Mouse (Mus musculus) heart, adult 2 months (tissue): ENCODE data around the gene Mapk3. TPM values are rescaled to one million over a fixed set of nuclear protein-coding genes. Genes with fewer than 3 reads are reported as not detected.
"Not testable (repeated sequence)": the region's sequence is repeated elsewhere in the genome, so short reads cannot be mapped to it uniquely, and the experiment has no call there.

Experiments
- DNase-seq, 2 experiments: peaks; one replicate each; pipeline ENCODE4 v3.0.0; 2021
- H3K27ac ChIP-seq: fragments of 200-600 bp; 2 replicates; pipeline ENCODE4 v1.8.1; 2022
- H3K27me3 ChIP-seq: fragments of 200-500 bp; 2 replicates; pipeline ENCODE4 v1.6.1; 2012; ENCODE audit warnings: mild to moderate bottlenecking, low read length, inconsistent platforms, mixed read lengths; ENCODE audit not compliant: control insufficient read depth, insufficient read depth
- H3K36me3 ChIP-seq: fragments of 200-500 bp; 2 replicates; pipeline ENCODE4 v1.6.1; 2012; ENCODE audit warnings: low read length, inconsistent platforms; ENCODE audit not compliant: control insufficient read depth, insufficient read depth
- H3K4me1 ChIP-seq: fragments of 200-500 bp; 2 replicates; pipeline ENCODE4 v1.6.1; 2011; ENCODE audit warnings: low read length; ENCODE audit not compliant: control insufficient read depth, insufficient read depth
- H3K4me3 ChIP-seq: fragments of 200-600 bp; 2 replicates; pipeline ENCODE4 v1.8.1; 2022
- H3K79me2 ChIP-seq: fragments of 200-500 bp; replicated peaks from 2 replicates; pipeline ENCODE4 v1.6.1; 2012; ENCODE audit warnings: mild to moderate bottlenecking, inconsistent platforms, low read length, moderate library complexity, mixed read lengths; ENCODE audit not compliant: control insufficient read depth, insufficient read depth
- H3K9ac ChIP-seq: fragments of 200-500 bp; 2 replicates; pipeline ENCODE4 v1.6.1; 2012; ENCODE audit warnings: low read depth, mild to moderate bottlenecking, control low read depth, inconsistent platforms, low read length, mixed read lengths
- CTCF ChIP-seq: fragments of 200-600 bp; IDR thresholded peaks from 2 replicates; pipeline ENCODE4 v1.8.1; 2022; ENCODE audit warnings: antibody characterized with exemption, mild to moderate bottlenecking, moderate library complexity
- EP300 ChIP-seq: fragments of 200-500 bp; IDR thresholded peaks from 2 replicates; pipeline ENCODE4 v1.6.1; 2011; ENCODE audit warnings: low read depth, low read length, control low read depth; ENCODE audit not compliant: insufficient read depth
- POLR2A ChIP-seq: fragments of 200-500 bp; IDR thresholded peaks from 2 replicates; pipeline ENCODE4 v1.6.1; 2011; ENCODE audit warnings: mild to moderate bottlenecking, low read depth, low read length, control low read depth; ENCODE audit not compliant: insufficient read depth
- WGBS: fragments of 180-500 bp; shearing (Covaris S2); methylation state at CpG from one replicate; pipeline ENCODE4 v1.1.7; 2018; 5-methylcytosine and 5-hydroxymethylcytosine counted together
- intact Hi-C: fragments of 180-260 bp; cut with DNase I; formaldehyde crosslinking; loops from one replicate; pipeline ENCODE4 v1.15.1; 2025
- polyA plus RNA-seq: library from polyadenylated mRNA; depleted of rRNA; stranded (reverse); fragments of >200 nt; gene quantifications from 2 replicates; pipeline ENCODE4 v1.2.3, GENCODE M21; 2012
- total RNA-seq, 2 experiments: library from RNA; stranded (reverse); gene quantifications; 2 replicates each; pipeline ENCODE4 v1.2.3; 2021

Mapk3 gene
- total and polyA plus RNA-seq, 3 experiments, result 45.9 to 111 (median 53.1) TPM

- DNase-seq, result peak; percentile 95 to 98
- Histone ChIP-seq H3K27ac (peak within 1 kb of the TSS; percentile 99), H3K4me3 (peak within 1 kb of the TSS; percentile 84), H3K79me2 (peaks cover 5% of the 10 kb centered on the region), H3K27me3 (no peaks in the 10 kb centered on the region), H3K4me1 (peaks cover 12% of the 10 kb centered on the region), H3K9ac (peak within 1 kb of the TSS; percentile 97), H3K36me3 (peaks cover 5% of the 10 kb centered on the region)
- intact Hi-C loops, result loop anchor here (2.0 kb wide), 1 partner anchor 16 kb away; no protein-coding TSS in a partner anchor
- peak; percentile 84 for TF ChIP-seq POLR2A
- no peak for TF ChIP-seq CTCF
- 0 out of 2 replicates have a peak, but pooled peaks have one; percentile 61 for TF ChIP-seq EP300
- WGBS, result 1% methylated on average over 37 of the region's 37 CpGs
Observed at GRCm38 (mm10) chr7:126776598-126777057, 17.2 kb downstream of the Mapk3 start, which contains the start of gene Ypel3. Gene Ypel3, plus strand, starts transcription at chr7:126776955.

DNA sequence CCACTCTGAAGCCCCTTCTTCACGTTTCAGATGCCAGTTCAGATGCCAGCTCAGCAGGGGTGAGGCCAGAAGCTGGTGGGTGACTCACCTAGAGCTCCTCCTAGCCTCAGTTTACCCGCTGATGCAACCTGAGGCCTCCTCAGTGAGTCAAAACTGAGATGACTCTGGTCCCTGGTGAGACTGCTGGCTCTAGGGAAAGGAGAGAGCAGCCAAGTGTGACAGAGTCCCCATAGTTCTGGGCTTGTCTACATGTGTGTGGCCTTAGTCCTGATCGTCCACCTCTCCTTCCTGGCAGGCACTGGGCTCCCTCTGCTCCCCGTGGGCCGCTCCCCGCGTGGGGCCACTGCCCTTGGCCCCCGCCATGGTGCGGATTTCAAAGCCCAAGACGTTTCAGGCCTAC lies 18.1 kb downstream of the Mapk3 start:
- Histone ChIP-seq H3K36me3 (peaks cover 5% of the 10 kb centered on the region), H3K27ac (peak overlapping the region; percentile 99), H3K4me1 (peaks cover 12% of the 10 kb centered on the region), H3K4me3 (peak overlapping the region; percentile 84), H3K27me3 (no peaks in the 10 kb centered on the region), H3K79me2 (peaks cover 5% of the 10 kb centered on the region), H3K9ac (peak overlapping the region; percentile 97)
- DNase-seq, result peak; percentile 46 to 62
- intact Hi-C loops, result loop anchor here (2.0 kb wide), 1 partner anchor 17 kb away; no protein-coding TSS in a partner anchor
- TF ChIP-seq EP300, result no peak
- TF ChIP-seq POLR2A, result no peak
- no peak for TF ChIP-seq CTCF
- WGBS, result 32% methylated on average over 10 of the region's 10 CpGs

- peaks cover 5% of the 10 kb centered on the region for H3K36me3 ChIP-seq
- WGBS, result 86% methylated on average over 3 of the region's 3 CpGs
- H3K79me2 ChIP-seq, result peaks cover 5% of the 10 kb centered on the region
- H3K9ac ChIP-seq, result no peak overlapping the region; the same call in 1 of the 2 replicates
- peak overlapping the region; percentile 84 for H3K4me3 ChIP-seq
- peak overlapping the region; percentile 99; the same call in 1 of the 2 replicates for H3K27ac ChIP-seq
- peaks cover 12% of the 10 kb centered on the region for H3K4me1 ChIP-seq
- intact Hi-C loops, result no loop called here
- H3K27me3 ChIP-seq, result no peaks in the 10 kb centered on the region
- no peak for DNase-seq
- TF ChIP-seq CTCF (no peak), EP300 (no peak), POLR2A (no peak)
Observed at GRCm38 (mm10) chr7:126778147-126778546, 18.7 kb downstream of the Mapk3 start.

DNA sequence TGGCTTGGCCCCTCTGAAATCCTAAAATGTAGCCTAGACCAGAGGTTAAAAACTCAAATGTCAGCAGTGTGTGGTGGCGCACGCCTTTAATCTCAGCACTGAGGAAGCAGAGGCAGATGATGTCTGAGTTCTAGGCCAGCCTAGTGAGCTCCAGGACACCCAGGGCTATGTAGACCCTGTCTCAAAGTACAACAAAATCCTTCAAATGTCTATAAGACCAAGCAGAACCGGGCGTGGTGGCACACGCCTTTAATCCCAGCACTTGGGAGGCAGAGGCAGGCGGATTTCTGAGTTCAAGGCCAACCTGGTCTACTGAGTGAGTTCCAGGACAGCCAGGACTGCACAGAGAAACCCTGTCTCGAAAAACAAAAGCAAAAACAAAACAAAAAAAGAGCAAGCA lies 19.7 kb downstream of the Mapk3 start:
- H3K27me3 ChIP-seq, DNase-seq, H3K9ac ChIP-seq, H3K27ac ChIP-seq, H3K79me2 ChIP-seq, H3K4me3 ChIP-seq, H3K36me3 ChIP-seq, intact Hi-C loops: not testable (repeated sequence)
- peaks cover 12% of the 10 kb centered on the region for H3K4me1 ChIP-seq
- WGBS, result 92% methylated on average over 7 of the region's 7 CpGs

- peak; percentile 85 to 87 for DNase-seq
- intact Hi-C loops, result loop anchor here (2.0 to 5.0 kb wide), 2 partner anchors 19 to 82 kb away; partner anchors contain the start of genes Hirip3 and Ino80e
- H3K27ac ChIP-seq, result peak overlapping the region; percentile 50
- H3K36me3 ChIP-seq, result peaks cover 5% of the 10 kb centered on the region
- H3K4me1 ChIP-seq, result peaks cover 12% of the 10 kb centered on the region
- 6% methylated on average over 21 of the region's 21 CpGs for WGBS
- peak overlapping the region; percentile 49 for H3K4me3 ChIP-seq
- peaks cover 5% of the 10 kb centered on the region for H3K79me2 ChIP-seq
- TF ChIP-seq POLR2A, result peak; percentile 64; the same call in 1 of the 2 replicates
- TF ChIP-seq EP300, result peak; percentile 52; the same call in 1 of the 2 replicates
- TF ChIP-seq CTCF, result peak; percentile 99
- H3K27me3 ChIP-seq, result no peaks in the 10 kb centered on the region
- peak overlapping the region; percentile 36 for H3K9ac ChIP-seq
Observed at GRCm38 (mm10) chr7:126779983-126780970, 20.9 kb downstream of the Mapk3 start.
